Mouse (Mus musculus) heart, embryonic 11.5 days (tissue): ENCODE data around the gene Btbd6. TPM values are rescaled to one million over a fixed set of nuclear protein-coding genes. Genes with fewer than 3 reads are reported as not detected.

Experiments used
- ATAC-seq: fragments of 200-750 bp; cut with Nextera tagmentation; replicated peaks from 2 replicates; pipeline ENCODE4 v1.8.0; 2017; ENCODE audit warnings: moderate library complexity; ENCODE audit not compliant: insufficient number of reproducible peaks, low FRiP score, low TSS enrichment
- H3K27ac ChIP-seq: fragments of 300-500 bp; sonication (generic); 2 replicates; pipeline ENCODE4 v1.5.1; 2014; ENCODE audit warnings: mild to moderate bottlenecking, low read depth, low read length
- H3K27me3 ChIP-seq: fragments of 300-500 bp; sonication (generic); 2 replicates; pipeline ENCODE4 v1.6.1; 2014; ENCODE audit warnings: mild to moderate bottlenecking, low read length, mixed read lengths; ENCODE audit not compliant: control insufficient read depth, insufficient read depth
- H3K36me3 ChIP-seq: fragments of 300-500 bp; sonication (generic); 2 replicates; pipeline ENCODE4 v1.6.1; 2014; ENCODE audit warnings: mild to moderate bottlenecking, low read length, moderate library complexity, mixed read lengths; ENCODE audit not compliant: control insufficient read depth, insufficient read depth
- H3K4me1 ChIP-seq: fragments of 300-500 bp; sonication (generic); 2 replicates; pipeline ENCODE4 v1.6.1; 2014; ENCODE audit warnings: low read length; ENCODE audit not compliant: control insufficient read depth, insufficient read depth
- H3K4me2 ChIP-seq: fragments of 300-500 bp; sonication (generic); 2 replicates; pipeline ENCODE4 v1.6.1; 2014; ENCODE audit warnings: mild to moderate bottlenecking, moderate library complexity
- H3K4me3 ChIP-seq: fragments of 300-500 bp; sonication (generic); 2 replicates; pipeline ENCODE4 v1.5.1; 2014; ENCODE audit warnings: low read depth, low read length
- H3K9ac ChIP-seq: fragments of 300-500 bp; sonication (generic); 2 replicates; pipeline ENCODE4 v1.6.1; 2014; ENCODE audit warnings: mild to moderate bottlenecking, low read depth, low read length, moderate library complexity
- H3K9me3 ChIP-seq: fragments of 300-500 bp; sonication (generic); replicated peaks from 2 replicates; pipeline ENCODE4 v1.6.1; 2016; ENCODE audit warnings: low read length; ENCODE audit not compliant: control insufficient read depth
- WGBS: fragments of 180-500 bp; shearing (Covaris S2); extraction: QIAGEN DNeasy Blood & Tissue Kit; methylation state at CpG from one replicate; pipeline ENCODE4 v1.1.7; 2014; ENCODE audit not compliant: insufficient replicate concordance; 5-methylcytosine and 5-hydroxymethylcytosine counted together
- polyA plus RNA-seq: library from polyadenylated mRNA; unstranded; fragments of >200 nt; fragmentation: Nextera tagmentation; extraction: Ambion mirVana; gene quantifications from 2 replicates; pipeline ENCODE4 v1.2.1, GENCODE M21; 2014

Gene Btbd6
- polyA plus RNA-seq, 1 experiment from 2014 or later: 18.9 TPM

DNA sequence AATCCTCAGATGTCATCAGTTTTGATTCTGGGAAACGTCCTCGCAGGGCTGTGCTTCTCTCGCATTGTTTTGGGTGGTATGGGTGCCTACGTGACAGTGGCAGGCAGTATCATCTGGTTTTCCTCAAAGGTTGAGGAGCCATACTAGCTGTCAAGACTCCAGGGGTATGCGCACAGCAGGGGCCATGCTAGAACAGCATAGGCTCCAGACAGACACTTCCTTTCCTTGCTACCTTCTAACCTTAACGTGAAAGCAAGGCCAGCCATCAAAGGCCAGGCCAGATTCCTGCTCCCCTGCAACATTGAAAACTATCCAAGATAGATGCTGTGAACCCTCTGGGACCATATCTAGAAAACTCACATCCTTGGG lies 25.5 kb upstream of the Btbd6 start:
- peak overlapping the region; percentile 62 for H3K4me3 ChIP-seq
- H3K27ac ChIP-seq: peak overlapping the region; percentile 86
- peaks cover 38% of the 10 kb centered on the region for H3K4me1 ChIP-seq
- no peaks in the 10 kb centered on the region for H3K9me3 ChIP-seq
- WGBS: 3% methylated on average over 6 of the region's 6 CpGs
- ATAC-seq: 0 out of 2 replicates have a peak, but pooled peaks have one; percentile 7
- H3K4me2 ChIP-seq: peak overlapping the region; percentile 98
- H3K27me3 ChIP-seq: peaks cover 10% of the 10 kb centered on the region; the same call in 1 of the 2 replicates
- H3K36me3 ChIP-seq: no peaks in the 10 kb centered on the region
- H3K9ac ChIP-seq: peak overlapping the region; percentile 82; the same call in 1 of the 2 replicates

DNA sequence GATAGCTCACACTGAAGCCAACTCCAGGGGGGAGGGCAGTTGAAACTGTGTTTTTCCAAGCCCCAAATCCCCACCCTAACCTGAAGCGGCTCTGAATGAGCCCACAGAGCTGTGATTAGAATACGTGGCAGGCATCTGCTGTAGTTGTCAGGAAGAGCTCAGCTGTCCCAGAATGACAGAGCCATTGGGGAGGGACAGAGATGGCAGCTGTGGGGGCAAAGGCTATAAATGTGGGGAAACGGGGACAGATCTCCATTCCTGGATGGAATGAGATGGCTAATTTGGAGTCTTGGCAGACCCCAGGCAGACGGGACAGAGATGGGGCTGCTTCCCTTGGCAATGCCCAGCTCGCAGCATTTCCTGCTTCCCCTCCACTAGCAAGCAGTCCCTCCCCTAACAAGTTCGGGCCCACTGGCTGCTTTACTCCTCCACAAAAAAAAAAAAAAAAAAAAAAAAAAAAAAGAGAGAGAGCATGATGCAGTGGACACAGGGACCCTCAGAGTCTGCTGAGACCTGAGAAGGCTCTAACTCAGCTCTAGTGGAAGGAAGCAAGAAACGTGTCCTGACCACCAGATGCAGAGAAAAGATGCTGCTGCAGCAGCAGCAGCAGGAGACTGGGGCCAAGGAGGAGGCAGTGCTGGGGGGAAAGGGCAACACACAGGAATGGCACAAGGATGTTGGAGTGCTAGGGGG lies 25.0 kb upstream of the Btbd6 start:
- H3K4me2 ChIP-seq: no peak overlapping the region
- ATAC-seq: no peak
- peaks cover 38% of the 10 kb centered on the region for H3K4me1 ChIP-seq
- H3K27me3 ChIP-seq: peaks cover 10% of the 10 kb centered on the region; the same call in 1 of the 2 replicates
- H3K9ac ChIP-seq: no peak overlapping the region; the same call in 1 of the 2 replicates
- no peaks in the 10 kb centered on the region for H3K9me3 ChIP-seq
- no peak overlapping the region for H3K4me3 ChIP-seq
- no peaks in the 10 kb centered on the region for H3K36me3 ChIP-seq
- H3K27ac ChIP-seq: peak overlapping the region; percentile 86; the same call in 1 of the 2 replicates
- WGBS: 15% methylated on average over 7 of the region's 7 CpGs

DNA sequence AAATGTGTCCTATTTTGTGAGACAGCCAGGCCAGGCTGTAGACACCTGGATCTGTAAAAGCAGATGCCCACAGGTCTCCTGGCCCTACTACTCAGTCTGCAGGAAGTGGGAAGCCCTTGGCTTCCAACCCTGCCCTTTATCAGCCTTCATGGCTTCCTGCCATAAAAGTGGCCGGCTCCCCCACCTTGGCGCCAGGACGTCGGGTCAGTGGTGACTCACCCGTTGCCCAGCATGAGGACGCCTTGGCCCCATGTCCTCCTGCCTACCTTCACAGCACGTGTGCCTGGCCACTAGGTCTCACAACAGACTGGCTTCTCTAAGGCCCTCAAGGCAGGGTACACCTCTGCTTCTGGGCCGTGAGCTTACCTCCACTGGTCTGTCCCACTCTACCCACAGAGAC lies 23.8 kb upstream of the Btbd6 start:
- WGBS: 49% methylated on average over 8 of the region's 8 CpGs
- H3K4me2 ChIP-seq: no peak overlapping the region
- H3K36me3 ChIP-seq: no peaks in the 10 kb centered on the region
- no peaks in the 10 kb centered on the region for H3K9me3 ChIP-seq
- peak; percentile 12; the same call in 1 of the 2 replicates for ATAC-seq
- H3K27ac ChIP-seq: peak overlapping the region; percentile 43; the same call in 1 of the 2 replicates
- H3K9ac ChIP-seq: no peak overlapping the region
- H3K4me3 ChIP-seq: no peak overlapping the region
- peaks cover 38% of the 10 kb centered on the region for H3K4me1 ChIP-seq
- H3K27me3 ChIP-seq: peaks cover 3% of the 10 kb centered on the region; the same call in 1 of the 2 replicates

DNA sequence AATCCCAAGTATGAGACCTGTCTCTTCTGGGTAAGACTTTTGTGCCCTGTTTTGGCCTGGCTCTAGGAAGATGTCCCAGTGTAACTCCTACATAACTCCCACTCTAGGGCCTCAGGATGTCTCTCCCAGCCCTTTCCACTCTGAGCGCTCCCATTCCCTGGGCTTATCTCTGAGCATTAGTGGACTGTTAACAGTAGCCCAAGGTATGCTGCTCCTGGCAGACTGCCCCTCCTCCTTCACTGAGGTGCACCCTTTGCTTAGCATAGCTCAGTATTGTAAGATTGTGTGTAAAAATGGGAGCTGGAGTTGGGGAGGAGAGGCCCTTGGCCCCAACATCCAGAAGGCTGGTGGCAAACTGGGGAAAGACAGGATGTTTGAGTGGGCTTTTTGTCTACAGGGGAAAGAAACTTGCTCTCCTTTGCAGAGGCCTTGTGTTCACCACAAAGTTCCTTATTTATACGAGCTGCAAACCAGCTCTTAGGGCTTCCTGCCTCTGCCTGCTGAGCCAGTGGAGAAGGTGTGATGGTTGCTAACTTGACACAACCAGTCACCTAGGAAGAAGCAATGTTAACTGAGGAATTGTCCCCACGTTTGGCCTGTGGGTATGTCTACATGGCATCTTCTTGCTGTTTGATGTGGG lies 23.2 kb upstream of the Btbd6 start:
- Histone ChIP-seq H3K9ac (no peak overlapping the region), H3K4me2 (no peak overlapping the region), H3K27ac (peak overlapping the region; percentile 43; the same call in 1 of the 2 replicates), H3K9me3 (no peaks in the 10 kb centered on the region), H3K4me1 (peaks cover 36% of the 10 kb centered on the region), H3K27me3 (peaks cover 3% of the 10 kb centered on the region; the same call in 1 of the 2 replicates), H3K4me3 (no peak overlapping the region), H3K36me3 (no peaks in the 10 kb centered on the region)
- 54% methylated on average over 3 of the region's 3 CpGs for WGBS
- ATAC-seq: no peak

DNA sequence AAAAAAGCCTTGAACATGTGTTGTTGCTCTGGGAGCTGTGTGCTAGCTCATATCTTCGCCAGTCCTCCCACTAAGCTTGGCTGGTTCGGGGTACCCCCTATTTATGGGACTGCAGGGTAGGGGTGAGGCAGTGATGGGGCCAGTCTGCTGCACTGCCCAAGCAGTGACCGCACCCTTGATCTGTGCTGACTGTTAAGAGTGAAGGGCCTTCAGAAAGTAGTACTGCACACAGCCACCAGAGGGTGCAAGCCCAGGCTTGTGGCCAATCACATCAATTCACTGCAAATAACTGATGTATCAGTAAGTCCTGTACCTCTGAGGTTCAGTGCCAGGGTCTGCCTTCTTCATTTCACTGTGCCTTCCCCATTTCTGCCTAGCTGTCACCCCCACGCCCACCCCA lies 20.5 kb upstream of the Btbd6 start:
- Histone ChIP-seq H3K4me3 (no peak overlapping the region), H3K4me2 (no peak overlapping the region), H3K9me3 (no peaks in the 10 kb centered on the region), H3K36me3 (peaks cover 11% of the 10 kb centered on the region; the same call in 1 of the 2 replicates), H3K9ac (no peak overlapping the region), H3K27me3 (no peaks in the 10 kb centered on the region), H3K4me1 (peaks cover 33% of the 10 kb centered on the region), H3K27ac (no peak overlapping the region)
- 40% methylated on average over 4 of the region's 4 CpGs for WGBS
- no peak for ATAC-seq

DNA sequence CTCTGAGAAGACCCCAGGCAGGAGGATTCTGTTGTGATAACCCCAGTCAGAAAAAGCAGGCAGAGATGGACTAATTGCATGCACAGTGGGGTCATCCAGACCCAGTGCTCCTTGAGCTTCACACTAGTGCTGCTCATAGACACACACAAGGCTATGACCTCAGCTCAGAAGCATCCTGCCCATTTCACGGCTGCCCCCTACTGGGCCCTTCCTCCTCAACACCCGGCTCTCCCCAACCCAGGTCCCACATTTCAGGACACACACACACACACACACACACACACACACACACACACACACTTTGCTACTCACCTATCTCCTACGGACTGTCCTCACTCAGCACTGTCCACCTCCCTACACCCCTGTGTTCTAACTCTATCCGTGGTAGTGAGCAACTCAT lies 18.0 kb upstream of the Btbd6 start:
- Histone ChIP-seq H3K4me1 (peaks cover 12% of the 10 kb centered on the region), H3K27me3 (no peaks in the 10 kb centered on the region), H3K36me3 (peaks cover 24% of the 10 kb centered on the region), H3K4me2 (no peak overlapping the region), H3K4me3 (no peak overlapping the region), H3K27ac (0 out of 2 replicates have a peak overlapping the region, but pooled peaks have one; percentile 29), H3K9me3 (no peaks in the 10 kb centered on the region), H3K9ac (no peak overlapping the region)
- 34% methylated on average over 4 of the region's 4 CpGs for WGBS
- ATAC-seq: peak; percentile 44; the same call in 1 of the 2 replicates

DNA sequence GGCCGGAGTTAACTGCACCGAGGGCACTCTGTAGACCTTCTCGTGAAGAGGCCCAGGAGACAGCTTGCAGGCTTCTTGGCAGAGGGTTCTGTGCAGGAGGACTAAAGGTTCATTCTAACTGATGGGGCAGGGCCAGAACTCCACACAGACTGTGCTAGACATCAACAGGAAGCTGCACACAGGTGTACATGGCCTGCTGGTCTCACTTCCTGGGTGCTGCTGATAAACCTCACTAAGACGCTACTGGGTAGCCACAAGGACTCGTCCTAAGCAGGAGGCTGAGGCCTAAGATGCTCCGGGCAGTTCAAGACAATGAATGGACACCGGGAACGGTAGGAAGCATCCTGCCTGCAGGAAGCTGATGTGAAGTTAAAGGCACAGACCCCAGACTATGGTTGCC lies 16.9 kb upstream of the Btbd6 start:
- Histone ChIP-seq H3K9me3 (no peaks in the 10 kb centered on the region), H3K36me3 (peaks cover 32% of the 10 kb centered on the region), H3K4me3 (no peak overlapping the region), H3K4me1 (peaks cover 9% of the 10 kb centered on the region; the same call in 1 of the 2 replicates), H3K27ac (no peak overlapping the region), H3K27me3 (no peaks in the 10 kb centered on the region), H3K9ac (no peak overlapping the region), H3K4me2 (no peak overlapping the region)
- WGBS: 71% methylated on average over 8 of the region's 8 CpGs
- ATAC-seq: no peak

DNA sequence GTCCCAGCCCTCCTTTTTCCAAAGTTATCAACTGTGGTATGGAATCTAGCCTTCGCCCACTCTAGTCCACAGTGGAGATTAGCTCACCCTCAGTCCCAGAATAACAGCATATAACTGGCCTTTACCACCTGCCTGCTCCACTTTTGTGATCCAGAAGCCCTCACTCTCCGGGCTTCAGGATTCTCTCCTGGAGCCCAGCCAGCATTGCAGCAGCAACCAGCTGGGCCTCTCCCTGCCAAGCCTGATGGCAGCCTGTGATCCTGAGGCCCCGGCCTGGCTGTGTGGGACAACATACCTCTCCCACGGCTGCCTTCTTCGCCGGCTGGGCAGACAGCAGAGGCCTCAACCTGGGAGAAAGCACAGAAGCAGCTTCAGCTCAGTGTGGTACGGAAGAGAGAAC lies 14.9 kb upstream of the Btbd6 start:
- Histone ChIP-seq H3K4me2 (no peak overlapping the region), H3K27ac (no peak overlapping the region), H3K36me3 (peaks cover 45% of the 10 kb centered on the region), H3K27me3 (no peaks in the 10 kb centered on the region), H3K9me3 (no peaks in the 10 kb centered on the region), H3K4me3 (no peak overlapping the region), H3K9ac (no peak overlapping the region), H3K4me1 (peaks cover 9% of the 10 kb centered on the region; the same call in 1 of the 2 replicates)
- ATAC-seq: no peak
- WGBS: 75% methylated on average over 7 of the region's 7 CpGs
